Mouse (Mus musculus) embryonic facial prominence, embryonic 12.5 days (tissue): ENCODE measurements around the gene Ubr1. TPM values are rescaled to one million over a fixed set of nuclear protein-coding genes. Genes with fewer than 3 reads are reported as not detected.

ENCODE experiments used
- ATAC-seq: fragments of 200-750 bp; cut with Nextera tagmentation; 2 replicates; pipeline ENCODE4 v1.8.0; 2017; ENCODE audit not compliant: insufficient number of reproducible peaks, insufficient read depth, low FRiP score, low TSS enrichment
- H3K27ac ChIP-seq: fragments of 300-500 bp; sonication (generic); 2 replicates; pipeline ENCODE4 v1.5.1; 2016; ENCODE audit warnings: mild to moderate bottlenecking
- H3K27me3 ChIP-seq: fragments of 300-500 bp; sonication (generic); 2 replicates; pipeline ENCODE4 v1.6.1; 2016; ENCODE audit warnings: mild to moderate bottlenecking, moderate library complexity
- H3K36me3 ChIP-seq: fragments of 300-500 bp; sonication (generic); 2 replicates; pipeline ENCODE4 v1.6.1; 2016; ENCODE audit warnings: mild to moderate bottlenecking
- H3K4me1 ChIP-seq: fragments of 300-500 bp; sonication (generic); 2 replicates; pipeline ENCODE4 v1.6.1; 2016
- H3K4me2 ChIP-seq: fragments of 300-500 bp; sonication (generic); replicated peaks from 2 replicates; pipeline ENCODE4 v1.6.1; 2016; ENCODE audit warnings: mild to moderate bottlenecking, moderate library complexity
- H3K4me3 ChIP-seq: fragments of 300-500 bp; sonication (generic); 2 replicates; pipeline ENCODE4 v1.5.1; 2016; ENCODE audit warnings: mild to moderate bottlenecking
- H3K9ac ChIP-seq: fragments of 300-500 bp; sonication (generic); 2 replicates; pipeline ENCODE4 v1.6.1; 2016; ENCODE audit warnings: mild to moderate bottlenecking, moderate library complexity
- H3K9me3 ChIP-seq: fragments of 300-500 bp; sonication (generic); 2 replicates; pipeline ENCODE4 v1.6.1; 2016; ENCODE audit warnings: mild to moderate bottlenecking, moderate library complexity
- whole genome bisulfite sequencing: fragments of 180-500 bp; shearing (Covaris S2); methylation state at CpG from one replicate; pipeline ENCODE4 v1.1.7; 2016; 5-methylcytosine and 5-hydroxymethylcytosine counted together
- microRNA-seq: library from miRNA; unstranded; fragments of <30 nt; microRNA quantifications from one replicate; pipeline ENCODE4, GENCODE M21; 2017
- polyA plus RNA-seq: library from polyadenylated mRNA; unstranded; fragments of >200 nt; fragmentation: Nextera tagmentation; extraction: Ambion mirVana; gene quantifications from 2 replicates; pipeline ENCODE4 v1.2.1, GENCODE M21; 2016

The Ubr1 gene
- polyA plus RNA-seq, 1 experiment from 2014 or later = 28.5 TPM

GRCm38 (mm10) chr2:120850424-120851082, 120.0 kb downstream of the Ubr1 start, which contains the start of gene Ttbk2:
Gene Ttbk2 (minus strand): TSS chr2:120850604.
- Histone ChIP-seq H3K4me2 (peak within 1 kb of the TSS; percentile 69), H3K27me3 (no peaks in the 10 kb centered on the region), H3K27ac (peak within 1 kb of the TSS; percentile 64; the same call in 1 of the 2 replicates), H3K4me1 (0 out of 2 replicates have a peak, but pooled peaks cover 5% of the 10 kb centered on the region), H3K36me3 (no peaks in the 10 kb centered on the region), H3K4me3 (peak within 1 kb of the TSS; percentile 86), H3K9ac (peak within 1 kb of the TSS; percentile 79), H3K9me3 (no peaks in the 10 kb centered on the region)
- peak; percentile 100 for ATAC-seq
- WGBS = 1% methylated on average over 39 of the region's 39 CpGs

DNA sequence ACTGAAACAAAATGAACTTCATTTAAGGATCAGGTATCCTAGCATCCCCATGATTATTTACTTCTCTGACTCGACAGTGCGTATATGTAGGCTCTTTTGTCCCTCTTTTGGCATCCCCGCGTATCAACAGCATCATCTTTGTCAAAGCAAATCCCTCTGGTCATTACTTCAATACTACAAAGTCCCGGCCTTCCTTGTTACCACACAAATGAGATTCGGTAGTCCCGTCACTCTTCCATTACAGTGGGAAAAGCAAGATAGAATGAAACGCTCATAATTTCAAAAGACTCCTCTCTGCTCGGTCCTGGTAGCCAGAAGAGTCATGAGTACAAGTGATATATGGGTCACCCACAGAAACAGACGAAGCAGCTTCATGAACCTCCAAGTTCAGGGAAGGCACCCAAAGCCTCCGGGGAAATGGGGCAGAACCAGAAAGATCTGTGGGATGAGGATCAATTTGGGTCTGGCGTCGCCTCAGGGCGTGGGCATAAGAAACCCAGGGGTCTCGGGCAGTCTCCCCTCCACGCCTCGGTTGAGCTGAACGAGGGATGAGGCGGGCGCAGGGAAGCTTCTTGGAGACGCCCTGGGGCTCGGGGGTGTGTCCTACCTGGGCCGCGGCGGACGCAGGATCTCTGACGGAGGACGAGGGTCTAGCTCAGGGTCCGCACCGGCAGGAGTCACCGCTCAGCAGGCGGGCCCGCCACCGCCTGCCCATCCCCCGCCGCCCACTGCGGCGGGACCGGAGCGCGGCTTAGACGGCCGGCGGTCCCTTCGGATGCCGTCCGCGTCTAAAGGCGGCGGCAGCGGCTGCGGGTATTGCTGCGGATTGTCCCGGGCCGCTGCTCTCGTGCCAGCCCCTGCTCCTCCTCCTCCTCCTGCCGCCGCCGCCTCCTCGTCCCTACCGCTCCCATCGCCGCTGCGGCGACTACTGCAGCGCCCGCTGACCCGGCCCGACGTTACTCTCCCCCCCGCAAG, 120.8 kb downstream of the Ubr1 start, which contains the start of gene Cdan1:
TSS of gene Cdan1 (minus strand) at position 680 of the 975 bp plus-strand sequence.
- peak; percentile 49 for ATAC-seq
- H3K9ac ChIP-seq = peak within 1 kb of the TSS; percentile 79
- peak within 1 kb of the TSS; percentile 64; the same call in 1 of the 2 replicates for H3K27ac ChIP-seq
- WGBS = under 1% methylated on average over 62 of the region's 71 CpGs
- peak within 1 kb of the TSS; percentile 69 for H3K4me2 ChIP-seq
- no peaks in the 10 kb centered on the region for H3K9me3 ChIP-seq
- 0 out of 2 replicates have a peak, but pooled peaks cover 5% of the 10 kb centered on the region for H3K4me1 ChIP-seq
- no peaks in the 10 kb centered on the region for H3K27me3 ChIP-seq
- H3K4me3 ChIP-seq = peak within 1 kb of the TSS; percentile 86
- no peaks in the 10 kb centered on the region for H3K36me3 ChIP-seq

DNA sequence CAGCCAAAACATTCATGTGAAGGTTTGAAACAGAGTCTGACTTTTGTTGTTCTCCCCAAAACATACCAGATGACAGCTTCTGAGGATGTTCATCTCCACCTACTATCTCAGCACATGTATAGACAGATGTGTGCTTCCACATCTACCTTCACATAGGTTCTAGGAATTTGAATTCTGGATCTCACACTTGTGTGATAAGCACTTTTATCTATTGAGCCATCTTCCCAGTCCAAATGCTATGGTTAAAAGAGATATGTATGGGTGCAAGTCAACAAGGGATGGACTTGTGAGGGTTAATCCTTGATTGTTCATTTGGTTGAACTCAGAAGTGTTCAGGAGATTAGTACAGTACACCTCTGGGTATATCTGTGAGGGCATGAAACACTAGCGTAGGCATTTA, 125.2 kb downstream of the Ubr1 start:
- Histone ChIP-seq H3K9ac (no peak overlapping the region), H3K4me2 (no peak overlapping the region), H3K4me3 (no peak overlapping the region), H3K27ac (no peak overlapping the region), H3K27me3 (no peaks in the 10 kb centered on the region), H3K9me3 (no peaks in the 10 kb centered on the region), H3K36me3 (no peaks in the 10 kb centered on the region), H3K4me1 (0 out of 2 replicates have a peak, but pooled peaks cover 5% of the 10 kb centered on the region)
- no peak for ATAC-seq
- 95% methylated on average over 1 of the region's 1 CpGs for WGBS

DNA sequence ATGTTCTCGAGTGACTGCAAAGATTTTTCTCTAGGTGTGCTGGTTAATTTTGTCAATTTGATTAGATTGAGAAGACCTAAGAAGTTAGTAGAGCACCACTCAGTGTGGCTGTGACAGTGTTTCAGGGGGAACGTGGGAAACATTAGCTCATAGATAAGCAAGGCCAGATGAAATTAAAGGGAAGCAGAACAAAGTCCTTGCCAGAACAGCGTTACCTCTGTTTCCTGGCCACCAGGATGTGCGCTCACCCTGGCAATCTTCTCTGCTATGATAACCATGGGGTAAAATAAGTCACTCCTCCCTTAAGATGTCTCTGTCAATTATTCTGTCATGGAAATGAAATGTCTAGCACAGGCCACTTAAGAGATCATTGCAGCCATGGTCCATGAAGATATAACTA, 126.5 kb downstream of the Ubr1 start:
- Histone ChIP-seq H3K27ac (no peak overlapping the region), H3K36me3 (no peaks in the 10 kb centered on the region), H3K4me1 (0 out of 2 replicates have a peak, but pooled peaks cover under 1% of the 10 kb centered on the region), H3K4me2 (no peak overlapping the region), H3K9me3 (no peaks in the 10 kb centered on the region), H3K9ac (no peak overlapping the region), H3K27me3 (no peaks in the 10 kb centered on the region), H3K4me3 (no peak overlapping the region)
- WGBS = 77% methylated on average over 4 of the region's 4 CpGs
- no peak for ATAC-seq

- no peaks in the 10 kb centered on the region for H3K36me3 ChIP-seq
- H3K4me1 ChIP-seq = no peaks in the 10 kb centered on the region; the same call in 1 of the 2 replicates
- no peak overlapping the region for H3K9ac ChIP-seq
- no peak overlapping the region for H3K4me2 ChIP-seq
- 91% methylated on average over 1 of the region's 1 CpGs for WGBS
- no peak overlapping the region for H3K4me3 ChIP-seq
- H3K27me3 ChIP-seq = no peaks in the 10 kb centered on the region
- H3K27ac ChIP-seq = no peak overlapping the region
- no peak for ATAC-seq
- H3K9me3 ChIP-seq = no peaks in the 10 kb centered on the region
Observed at GRCm38 (mm10) chr2:120841211-120841610, 129.3 kb downstream of the Ubr1 start.

- Histone ChIP-seq H3K4me3 (no peak overlapping the region), H3K9ac (no peak overlapping the region), H3K4me2 (no peak overlapping the region), H3K36me3 (peaks cover 9% of the 10 kb centered on the region), H3K9me3 (no peaks in the 10 kb centered on the region), H3K27me3 (no peaks in the 10 kb centered on the region), H3K27ac (no peak overlapping the region), H3K4me1 (no peaks in the 10 kb centered on the region; the same call in 1 of the 2 replicates)
- 0 out of 2 replicates have a peak, but pooled peaks have one; percentile 28 for ATAC-seq
- WGBS = 94% methylated on average over 4 of the region's 4 CpGs
Observed at GRCm38 (mm10) chr2:120835167-120835566, 135.3 kb downstream of the Ubr1 start.

DNA sequence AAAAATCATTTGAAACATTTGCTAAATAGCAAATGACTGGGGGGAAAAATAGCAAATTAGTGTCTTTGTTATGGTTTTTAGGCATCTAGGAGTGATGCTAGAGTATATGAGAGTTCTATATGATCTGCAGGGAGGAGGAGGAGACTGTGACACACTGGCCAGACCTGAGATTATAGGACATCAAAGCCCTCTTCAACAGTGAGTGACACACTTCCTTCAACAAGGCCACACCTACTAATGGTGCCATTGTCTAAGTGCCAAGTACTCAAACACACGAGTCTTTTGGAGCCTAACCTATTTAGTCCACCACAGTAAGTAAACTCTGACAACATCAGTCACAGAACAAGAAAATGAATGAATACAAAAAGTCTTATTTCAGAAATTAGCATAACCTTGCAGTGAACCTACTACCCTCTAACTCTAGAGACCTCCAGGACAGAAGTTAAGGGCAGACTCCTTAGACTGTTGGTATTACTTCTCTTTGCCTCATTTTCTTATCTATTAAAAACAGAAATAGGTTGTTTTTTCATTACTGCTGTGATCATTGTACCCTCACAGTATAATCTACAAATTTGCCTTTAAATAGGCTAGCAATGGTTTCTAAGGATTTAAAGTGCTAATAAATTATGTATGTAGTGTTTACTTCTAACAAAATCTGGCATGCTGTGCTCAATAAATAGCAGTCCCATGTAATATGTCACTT, 143.4 kb downstream of the Ubr1 start:
- 73% methylated on average over 1 of the region's 1 CpGs for WGBS
- Histone ChIP-seq H3K9me3 (no peaks in the 10 kb centered on the region), H3K27ac (no peak overlapping the region), H3K9ac (no peak overlapping the region), H3K27me3 (no peaks in the 10 kb centered on the region), H3K36me3 (no peaks in the 10 kb centered on the region), H3K4me3 (no peak overlapping the region), H3K4me1 (no peaks in the 10 kb centered on the region), H3K4me2 (no peak overlapping the region)
- ATAC-seq = no peak

Small RNAs within 50 kb of the gene (microRNA-seq; reads per million reads assigned to microRNA genes)
- gene Gm44325 = not detected

Other genes starting within 250 kb of the Ubr1 start
- 12.1 and 12.3 TPM in 2 replicates for gene Cdan1, start 120.6 kb downstream of the Ubr1 start, polyA plus RNA-seq
- gene Ttbk2, start 120.1 kb downstream of the Ubr1 start, polyA plus RNA-seq = 7.1 and 9.1 TPM in 2 replicates
- 2.3 and 2.9 TPM in 2 replicates for gene Tmem62, start 6.3 kb upstream of the Ubr1 start, polyA plus RNA-seq
- gene Ccndbp1, start 37.7 kb upstream of the Ubr1 start, polyA plus RNA-seq = 41.6 and 41.7 TPM in 2 replicates
- gene Epb42, start 66.4 kb upstream of the Ubr1 start, polyA plus RNA-seq = 5.0 and 6.1 TPM in 2 replicates
- gene Tgm5, start 115.1 kb upstream of the Ubr1 start, polyA plus RNA-seq = not detected in 2 replicates
- not detected in 2 replicates for gene Tgm7, start 139.1 kb upstream of the Ubr1 start, polyA plus RNA-seq
- gene Adal, start 169.7 kb upstream of the Ubr1 start, polyA plus RNA-seq = 22.8 and 23.6 TPM in 2 replicates
- 23.1 and 25.4 TPM in 2 replicates for gene Lcmt2, start 169.9 kb upstream of the Ubr1 start, polyA plus RNA-seq
- 76.4 and 88.6 TPM in 2 replicates for gene Tubgcp4, start 199.9 kb upstream of the Ubr1 start, polyA plus RNA-seq
- 11.4 and 11.6 TPM in 2 replicates for gene Zscan29, start 200.4 kb upstream of the Ubr1 start, polyA plus RNA-seq